Mouse (Mus musculus): ENCODE data around the gene Eomes. TPM values are rescaled to one million over a fixed set of nuclear protein-coding genes. Genes with fewer than 3 reads are reported as not detected.

Eomes gene
- polyA plus RNA-seq, 1 experiment = 0.96 TPM

- Histone ChIP-seq H3K4me3 (replicated peaks; ENCODE audit: extremely low read depth, low read depth, low read length) (no peak overlapping the region), H3K4me1 (ENCODE audit: control insufficient read depth, insufficient read depth, low read length) (no peaks in the 10 kb centered on the region)
- DNase-seq = no peak
- WGBS = 90% methylated on average over 18 of the region's 18 CpGs
- no peak for TF ChIP-seq POLR2A (IDR thresholded peaks at IDR 0.05; ENCODE audit: borderline replicate concordance, extremely low read depth, low read depth, low read length)
- no peak for TF ChIP-seq CTCF (IDR thresholded peaks at IDR 0.05; ENCODE audit: insufficient read depth, low read length)
Observed at GRCm38 (mm10) chr9:118527056-118527455, 49.0 kb downstream of the Eomes start.

GRCm38 (mm10) chr9:118529783-118530182, 51.8 kb downstream of the Eomes start:
- WGBS = 71% methylated on average over 3 of the region's 3 CpGs
- Histone ChIP-seq H3K4me1 (ENCODE audit: control insufficient read depth, insufficient read depth, low read length) (no peaks in the 10 kb centered on the region), H3K4me3 (replicated peaks; ENCODE audit: extremely low read depth, low read depth, low read length) (no peak overlapping the region)
- no peak for DNase-seq
- TF ChIP-seq CTCF (IDR thresholded peaks at IDR 0.05; ENCODE audit: insufficient read depth, low read length) (no peak), POLR2A (IDR thresholded peaks at IDR 0.05; ENCODE audit: borderline replicate concordance, extremely low read depth, low read depth, low read length) (no peak)

DNA sequence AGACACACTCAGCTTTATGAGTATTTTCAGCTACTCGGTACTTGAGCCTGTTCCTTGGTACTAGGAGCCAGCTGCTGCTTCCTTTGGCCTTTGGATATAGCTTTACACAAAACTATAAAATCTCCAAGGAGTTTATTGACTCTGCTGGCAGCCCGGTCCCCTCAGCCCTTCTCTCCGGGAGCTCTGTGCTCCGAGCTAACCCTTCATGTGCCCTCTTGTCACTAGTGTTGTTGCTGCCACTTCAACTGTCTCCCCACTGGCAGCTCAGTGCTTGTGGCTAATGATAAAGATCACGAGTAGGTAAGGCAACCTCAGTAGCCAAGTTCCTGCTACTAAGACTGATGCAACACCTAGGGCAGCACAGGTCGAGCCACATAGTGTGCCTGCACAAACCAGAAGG, 52.7 kb downstream of the Eomes start:
- no peak overlapping the region for H3K4me3 ChIP-seq (replicated peaks; ENCODE audit: extremely low read depth, low read depth, low read length)
- 69% methylated on average over 6 of the region's 6 CpGs for WGBS
- no peaks in the 10 kb centered on the region for H3K4me1 ChIP-seq (ENCODE audit: control insufficient read depth, insufficient read depth, low read length)
- DNase-seq = no peak
- TF ChIP-seq POLR2A (IDR thresholded peaks at IDR 0.05; ENCODE audit: borderline replicate concordance, extremely low read depth, low read depth, low read length) = no peak
- TF ChIP-seq CTCF (IDR thresholded peaks at IDR 0.05; ENCODE audit: insufficient read depth, low read length) = no peak

DNA sequence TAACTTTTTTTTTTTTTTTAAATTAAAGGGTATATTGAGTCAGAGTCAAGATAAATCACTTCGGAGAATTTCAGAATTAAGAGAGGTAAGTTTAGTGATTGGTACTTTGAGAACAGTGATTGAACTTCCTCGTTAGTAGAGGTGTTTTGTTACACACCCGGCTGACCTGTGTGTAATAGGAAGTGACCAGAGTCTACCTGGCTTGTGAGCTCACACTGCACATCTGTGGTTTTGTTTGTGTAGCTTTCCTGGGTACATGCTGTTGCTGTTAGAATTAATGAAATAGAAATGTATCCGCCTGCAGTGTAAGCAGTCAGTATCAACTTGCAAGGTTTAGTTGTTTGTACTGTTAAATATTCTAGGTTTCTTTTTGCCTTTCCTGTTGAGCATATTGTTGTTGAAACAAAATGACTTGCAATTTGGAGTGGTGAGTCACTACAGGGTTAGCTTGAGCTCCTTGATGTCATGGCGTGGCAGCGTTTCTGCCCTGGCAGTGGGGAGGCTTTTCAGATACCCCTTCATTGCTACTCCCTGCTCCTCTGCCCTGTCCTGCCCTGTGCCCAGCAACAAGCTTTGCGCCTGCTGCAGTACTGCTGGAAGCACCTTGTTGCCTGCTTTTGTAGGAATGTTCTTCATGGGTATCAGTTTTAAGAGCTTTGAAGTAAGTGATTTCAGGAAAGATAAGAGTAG, 54.6 kb downstream of the Eomes start:
- TF ChIP-seq CTCF (IDR thresholded peaks at IDR 0.05; ENCODE audit: insufficient read depth, low read length) = no peak
- Histone ChIP-seq H3K4me3 (replicated peaks; ENCODE audit: extremely low read depth, low read depth, low read length) (no peak overlapping the region), H3K4me1 (ENCODE audit: control insufficient read depth, insufficient read depth, low read length) (no peaks in the 10 kb centered on the region)
- DNase-seq = no peak
- 85% methylated on average over 7 of the region's 7 CpGs for WGBS

Other genes with a start within 250 kb of the Eomes start
- 9.0 and 17.4 TPM in 2 replicates for gene Golga4, start 28.1 kb downstream of the Eomes start, polyA plus RNA-seq (2012; rRNA removed)
- 54.0 and 66.2 TPM in 2 replicates for gene Itga9, start 128.5 kb downstream of the Eomes start, polyA plus RNA-seq (2012; rRNA removed)